Mouse (Mus musculus): ENCODE results near the gene Lmf1. TPM values are rescaled to one million over a fixed set of nuclear protein-coding genes. Genes with fewer than 3 reads are reported as not detected.

Gene Lmf1
- polyA plus RNA-seq, 1 experiment from 2014 or later, result 13.4 TPM

DNA sequence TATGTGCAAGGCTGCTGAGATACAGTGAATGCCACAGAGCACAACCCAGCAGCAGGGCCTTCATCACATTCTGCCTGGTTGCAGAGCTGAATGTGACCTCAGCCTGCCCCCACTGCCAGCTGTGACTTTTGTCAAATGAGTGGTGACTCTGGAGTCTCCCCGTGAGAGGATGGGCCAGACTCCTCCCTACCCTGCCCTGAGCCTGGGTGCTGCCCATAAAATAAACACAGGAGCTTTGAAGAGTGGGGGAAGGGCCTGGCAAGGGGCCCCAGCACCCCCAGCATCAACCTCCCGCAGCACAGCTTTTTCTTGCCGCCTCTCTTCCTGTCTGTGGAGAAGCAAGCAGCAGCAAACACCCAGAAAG, 77.9 kb downstream of the Lmf1 start:
- H3K79me2 ChIP-seq (ENCODE audit: inconsistent target), result no peaks in the 10 kb centered on the region
- no peak overlapping the region for H3K27ac ChIP-seq
- no peak overlapping the region for H3K4me3 ChIP-seq (ENCODE audit: inconsistent target)
- 85% methylated on average over 3 of the region's 3 CpGs for WGBS (ENCODE audit: missing documents)
- no peaks in the 10 kb centered on the region for H3K36me3 ChIP-seq (ENCODE audit: inconsistent target)

DNA sequence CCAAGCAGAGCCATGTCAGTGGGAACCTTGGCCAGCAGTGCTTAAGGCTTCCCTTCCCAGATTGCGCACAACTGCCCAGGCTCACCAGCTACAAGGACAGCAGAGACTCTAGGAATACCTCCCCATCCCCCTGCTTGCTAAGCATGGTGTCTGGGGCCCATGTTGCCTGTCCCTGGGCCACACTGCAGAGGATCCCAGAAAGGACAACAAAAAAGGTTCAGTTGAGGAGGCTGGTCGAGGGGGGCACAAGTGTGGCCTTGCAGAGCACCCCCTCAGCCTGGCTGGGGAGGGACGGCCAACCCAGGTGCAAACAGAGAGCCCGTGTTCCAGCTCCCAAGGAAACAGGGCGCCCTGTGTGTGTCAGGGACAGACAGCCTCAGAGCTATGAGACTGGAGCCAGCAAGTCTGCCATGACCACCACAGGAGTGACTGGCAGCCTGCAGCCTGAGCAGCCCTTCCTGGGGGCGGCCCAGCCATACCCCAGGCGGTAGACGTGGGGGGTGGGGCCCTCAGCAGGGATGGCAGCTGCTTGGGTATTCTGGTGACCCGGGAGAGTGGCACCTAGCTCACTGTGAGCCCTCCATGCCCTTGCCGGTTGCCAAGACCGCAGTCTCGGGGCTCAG, 84.4 kb downstream of the Lmf1 start:
- 65% methylated on average over 12 of the region's 12 CpGs for WGBS (ENCODE audit: missing documents)
- no peaks in the 10 kb centered on the region for H3K36me3 ChIP-seq (ENCODE audit: inconsistent target)
- H3K4me3 ChIP-seq (ENCODE audit: inconsistent target), result no peak overlapping the region
- H3K79me2 ChIP-seq (ENCODE audit: inconsistent target), result no peaks in the 10 kb centered on the region
- no peak overlapping the region for H3K27ac ChIP-seq

DNA sequence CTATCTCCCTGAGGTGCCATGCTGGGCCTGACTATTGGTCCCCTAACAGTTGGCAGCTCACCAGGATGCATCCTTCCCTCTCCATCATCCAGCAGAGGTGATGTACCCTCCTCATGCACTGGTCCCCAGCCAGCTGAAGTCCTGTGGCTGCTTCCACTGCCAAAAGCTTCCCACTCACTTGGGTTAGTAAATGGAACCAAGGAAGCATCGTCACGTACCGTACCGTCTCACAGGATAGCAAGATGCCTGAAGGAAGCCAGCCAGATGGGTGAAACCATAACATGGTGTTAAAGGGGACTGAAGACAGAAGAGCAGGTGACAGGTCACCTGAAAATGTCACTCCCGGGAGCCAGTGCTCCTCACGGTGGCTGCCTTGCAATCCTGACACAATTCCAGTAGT, 86.6 kb downstream of the Lmf1 start:
- 90% methylated on average over 6 of the region's 6 CpGs for WGBS (ENCODE audit: missing documents)
- no peaks in the 10 kb centered on the region for H3K79me2 ChIP-seq (ENCODE audit: inconsistent target)
- no peaks in the 10 kb centered on the region for H3K36me3 ChIP-seq (ENCODE audit: inconsistent target)
- H3K27ac ChIP-seq, result no peak overlapping the region
- no peak overlapping the region for H3K4me3 ChIP-seq (ENCODE audit: inconsistent target)

GRCm38 (mm10) chr17:25665891-25666290, 87.0 kb downstream of the Lmf1 start:
- H3K27ac ChIP-seq, result no peak overlapping the region
- H3K79me2 ChIP-seq (ENCODE audit: inconsistent target), result no peaks in the 10 kb centered on the region
- no peaks in the 10 kb centered on the region for H3K36me3 ChIP-seq (ENCODE audit: inconsistent target)
- no peak overlapping the region for H3K4me3 ChIP-seq (ENCODE audit: inconsistent target)
- WGBS (ENCODE audit: missing documents), result 68% methylated on average over 8 of the region's 8 CpGs

DNA sequence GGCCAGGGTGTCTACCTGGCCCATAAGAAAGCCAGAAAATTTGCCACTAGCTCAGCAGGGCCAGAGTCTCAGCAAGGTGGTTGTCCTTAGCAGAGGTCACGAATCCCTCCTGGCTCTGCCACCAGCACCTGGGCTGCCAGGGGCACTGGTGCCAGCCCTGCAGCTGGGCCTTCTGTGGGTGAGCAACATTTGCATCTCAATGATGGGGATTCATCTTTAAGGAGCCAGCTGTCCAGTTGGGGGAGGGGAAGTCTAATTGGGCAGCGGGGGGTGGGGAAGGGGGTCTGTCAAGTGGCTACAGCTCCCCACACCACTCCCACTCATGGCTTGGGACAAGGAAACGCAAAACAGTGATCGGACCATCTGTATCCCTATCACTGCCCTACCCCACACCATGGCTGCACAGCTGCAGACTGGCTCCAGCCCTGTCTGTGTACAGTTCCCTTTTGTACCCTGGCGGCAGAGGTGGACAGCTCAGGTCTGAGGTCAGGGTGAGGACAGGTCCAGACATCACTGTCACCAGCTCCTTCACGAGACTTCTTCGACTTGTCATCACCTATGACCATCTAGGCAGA, 89.7 kb downstream of the Lmf1 start:
- Histone ChIP-seq H3K27ac (no peak overlapping the region), H3K36me3 (ENCODE audit: inconsistent target) (no peaks in the 10 kb centered on the region), H3K79me2 (ENCODE audit: inconsistent target) (no peaks in the 10 kb centered on the region), H3K4me3 (ENCODE audit: inconsistent target) (no peak overlapping the region)
- WGBS (ENCODE audit: missing documents), result 84% methylated on average over 7 of the region's 7 CpGs

DNA sequence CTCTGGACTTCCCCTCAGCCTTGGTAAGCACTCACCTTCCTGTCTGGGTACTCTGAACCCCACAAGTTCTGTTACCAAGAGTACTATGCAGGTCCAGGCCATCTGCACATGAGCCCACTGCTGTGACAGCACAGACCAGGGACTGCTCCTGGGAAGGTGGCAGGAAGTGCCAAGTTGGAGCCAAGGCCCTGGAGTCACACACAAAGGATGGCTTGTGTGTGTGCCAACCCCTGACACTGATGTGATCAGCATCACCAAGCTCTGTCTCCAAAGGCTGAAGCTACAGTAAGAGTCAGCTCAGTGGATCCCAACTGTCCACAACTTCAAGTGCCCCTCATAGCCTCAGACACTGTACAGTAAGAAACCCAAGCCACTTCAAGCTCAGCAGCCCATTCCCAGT, 94.1 kb downstream of the Lmf1 start:
- Histone ChIP-seq H3K79me2 (ENCODE audit: inconsistent target) (no peaks in the 10 kb centered on the region), H3K4me3 (ENCODE audit: inconsistent target) (no peak overlapping the region), H3K36me3 (ENCODE audit: inconsistent target) (no peaks in the 10 kb centered on the region), H3K27ac (no peak overlapping the region)

DNA sequence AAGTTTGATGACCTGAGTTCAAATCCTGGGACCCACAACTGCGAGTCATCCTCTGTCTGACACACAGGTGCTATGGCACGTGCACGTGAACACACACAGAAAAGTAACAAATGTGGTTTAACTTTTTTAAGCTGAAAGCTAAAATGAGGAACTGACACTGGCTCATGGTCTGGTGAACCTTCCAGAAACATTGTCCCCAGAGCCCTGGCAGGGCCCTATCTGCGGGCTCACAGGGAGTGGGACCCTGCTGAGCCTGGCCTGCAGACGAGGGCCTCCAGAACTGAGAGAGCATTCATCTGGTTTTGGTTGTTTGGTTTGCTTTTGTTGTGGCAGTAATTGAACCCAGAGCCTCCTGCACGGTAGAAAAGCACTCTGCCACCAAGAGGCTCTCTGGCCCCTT, 99.1 kb downstream of the Lmf1 start:
- no peaks in the 10 kb centered on the region for H3K79me2 ChIP-seq (ENCODE audit: inconsistent target)
- no peak overlapping the region for H3K4me3 ChIP-seq (ENCODE audit: inconsistent target)
- no peak overlapping the region for H3K27ac ChIP-seq
- H3K36me3 ChIP-seq (ENCODE audit: inconsistent target), result no peaks in the 10 kb centered on the region
- 14% methylated on average over 6 of the region's 6 CpGs for WGBS (ENCODE audit: missing documents)

DNA sequence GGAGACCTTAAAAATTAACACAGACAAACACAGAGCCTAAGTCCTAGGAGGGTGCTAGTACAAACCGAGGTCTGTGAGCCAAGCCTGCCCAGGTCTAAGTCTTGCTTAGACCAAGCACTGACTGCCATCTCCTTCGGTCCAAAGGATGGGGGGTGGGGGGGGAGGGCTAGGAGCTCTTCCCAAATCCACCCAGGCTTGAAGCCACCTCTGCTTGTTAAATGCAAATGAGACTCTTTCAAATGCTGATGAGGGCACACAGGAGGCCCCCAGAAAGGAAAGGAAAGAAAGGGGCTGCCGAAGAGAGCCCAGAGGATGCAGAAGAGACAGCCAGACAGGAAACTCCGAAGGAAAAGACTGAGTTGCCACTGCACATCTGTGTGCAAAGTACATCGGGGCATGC, 100.9 kb downstream of the Lmf1 start:
- H3K36me3 ChIP-seq (ENCODE audit: inconsistent target), result no peaks in the 10 kb centered on the region
- no peak overlapping the region for H3K27ac ChIP-seq
- WGBS (ENCODE audit: missing documents), result 28% methylated on average over 5 of the region's 5 CpGs
- H3K79me2 ChIP-seq (ENCODE audit: inconsistent target), result no peaks in the 10 kb centered on the region
- no peak overlapping the region for H3K4me3 ChIP-seq (ENCODE audit: inconsistent target)

DNA sequence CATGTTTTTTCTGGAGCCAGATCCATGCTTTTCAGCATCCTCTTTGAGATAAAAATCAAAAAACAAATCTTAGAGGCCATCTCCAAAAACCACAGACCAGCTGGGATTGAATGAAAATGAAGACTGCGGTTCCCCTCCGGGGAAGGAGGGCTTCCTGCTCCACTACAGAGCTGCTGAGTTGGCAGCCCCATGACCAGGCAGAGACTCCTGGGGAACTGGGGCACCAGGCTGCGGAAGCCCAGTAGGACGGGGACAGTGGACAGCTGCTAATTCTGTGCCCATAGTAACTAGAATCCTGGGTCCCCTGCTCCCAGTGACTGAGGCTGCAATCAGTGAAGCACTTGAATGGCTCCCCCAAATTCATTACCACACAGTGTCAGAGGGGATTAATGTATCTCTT, 102.8 kb downstream of the Lmf1 start:
- Histone ChIP-seq H3K36me3 (ENCODE audit: inconsistent target) (no peaks in the 10 kb centered on the region), H3K27ac (no peak overlapping the region), H3K79me2 (ENCODE audit: inconsistent target) (no peaks in the 10 kb centered on the region), H3K4me3 (ENCODE audit: inconsistent target) (no peak overlapping the region)
- 60% methylated on average over 4 of the region's 4 CpGs for WGBS (ENCODE audit: missing documents)

- Histone ChIP-seq H3K36me3 (ENCODE audit: inconsistent target) (no peaks in the 10 kb centered on the region), H3K79me2 (ENCODE audit: inconsistent target) (no peaks in the 10 kb centered on the region), H3K27ac (no peak overlapping the region), H3K4me3 (ENCODE audit: inconsistent target) (no peak overlapping the region)
- 36% methylated on average over 7 of the region's 7 CpGs for WGBS (ENCODE audit: missing documents)
Measured at GRCm38 (mm10) chr17:25686323-25686722, 107.4 kb downstream of the Lmf1 start.

DNA sequence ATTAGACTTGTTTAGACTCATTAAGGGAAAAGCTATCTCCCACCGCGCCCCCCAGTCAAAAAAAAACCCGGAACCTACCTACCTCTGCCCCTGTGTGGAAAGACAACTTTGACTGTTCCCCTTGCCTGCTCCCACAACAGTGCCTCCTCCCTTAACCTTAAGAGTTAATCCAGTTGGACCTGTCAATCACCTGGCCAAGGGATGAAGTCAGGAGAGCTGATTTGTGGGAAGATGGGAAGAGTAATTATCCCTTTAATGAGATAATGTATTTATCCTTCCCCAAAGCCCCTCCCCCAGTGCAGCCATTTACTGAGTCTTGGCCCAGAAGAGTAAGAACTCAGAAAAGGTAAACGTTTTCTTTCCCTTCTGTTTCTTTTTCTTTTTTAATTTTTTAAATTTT, 110.0 kb downstream of the Lmf1 start:
- 90% methylated on average over 4 of the region's 4 CpGs for WGBS (ENCODE audit: missing documents)
- no peaks in the 10 kb centered on the region for H3K36me3 ChIP-seq (ENCODE audit: inconsistent target)
- no peaks in the 10 kb centered on the region for H3K79me2 ChIP-seq (ENCODE audit: inconsistent target)
- no peak overlapping the region for H3K27ac ChIP-seq
- H3K4me3 ChIP-seq (ENCODE audit: inconsistent target), result no peak overlapping the region

GRCm38 (mm10) chr17:25696263-25696662, 117.4 kb downstream of the Lmf1 start:
- H3K27ac ChIP-seq, result no peak overlapping the region
- H3K36me3 ChIP-seq (ENCODE audit: inconsistent target), result no peaks in the 10 kb centered on the region
- no peaks in the 10 kb centered on the region for H3K79me2 ChIP-seq (ENCODE audit: inconsistent target)
- WGBS (ENCODE audit: missing documents), result 25% methylated on average over 1 of the region's 1 CpGs
- no peak overlapping the region for H3K4me3 ChIP-seq (ENCODE audit: inconsistent target)

DNA sequence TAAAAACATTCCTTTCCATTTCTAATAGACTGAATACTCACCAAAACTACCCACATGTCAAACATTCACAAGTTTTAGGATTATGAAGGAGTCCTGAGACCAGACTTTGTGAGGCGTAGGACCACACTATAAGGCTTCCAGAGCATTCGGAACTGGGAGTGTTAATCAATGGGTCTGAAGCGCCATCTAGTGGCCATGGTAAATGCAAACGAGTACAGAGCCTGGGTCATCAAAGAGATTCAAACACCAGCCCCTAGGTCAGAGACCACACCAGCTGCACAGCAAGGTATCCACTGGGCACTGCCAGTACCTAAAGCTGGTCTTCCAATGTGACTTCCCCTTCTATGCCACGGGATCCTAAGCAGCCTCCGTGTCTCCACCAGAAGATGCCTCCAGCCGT, 119.6 kb downstream of the Lmf1 start:
- Histone ChIP-seq H3K36me3 (ENCODE audit: inconsistent target) (no peaks in the 10 kb centered on the region), H3K4me3 (ENCODE audit: inconsistent target) (no peak overlapping the region), H3K27ac (no peak overlapping the region), H3K79me2 (ENCODE audit: inconsistent target) (no peaks in the 10 kb centered on the region)
- 14% methylated on average over 7 of the region's 7 CpGs for WGBS (ENCODE audit: missing documents)

DNA sequence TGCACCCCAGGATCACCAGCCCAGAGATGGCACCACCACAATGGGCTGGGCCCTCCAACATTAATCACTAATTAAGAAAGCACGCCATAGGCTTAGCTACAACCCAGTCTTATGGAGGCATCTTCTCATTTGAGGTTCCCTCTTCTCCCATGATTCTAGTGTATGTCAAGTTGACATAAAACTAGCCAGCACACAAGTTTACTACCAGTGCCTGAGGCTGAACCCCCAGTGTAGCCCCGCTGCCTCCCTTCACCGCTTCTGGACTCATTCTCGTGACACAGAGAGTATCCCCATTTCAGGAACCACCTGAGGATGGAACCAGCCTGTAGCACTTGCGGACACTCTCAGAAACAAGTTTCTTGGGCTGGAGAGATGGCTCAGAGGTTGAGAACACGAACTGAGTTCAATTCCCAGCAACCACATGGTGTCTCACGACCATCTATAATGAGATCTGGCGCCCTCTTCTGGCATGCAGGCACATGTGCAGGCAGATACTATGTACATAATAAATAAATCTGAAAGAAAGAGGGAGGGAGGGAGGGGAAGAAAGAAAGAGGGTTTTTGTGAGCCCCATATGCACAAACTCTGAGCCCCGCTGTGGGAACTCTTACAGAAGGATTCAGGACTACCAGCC, 122.1 kb downstream of the Lmf1 start:
- Histone ChIP-seq H3K36me3 (ENCODE audit: inconsistent target) (no peaks in the 10 kb centered on the region), H3K4me3 (ENCODE audit: inconsistent target) (no peak overlapping the region), H3K79me2 (ENCODE audit: inconsistent target) (no peaks in the 10 kb centered on the region), H3K27ac (no peak overlapping the region)
- 58% methylated on average over 9 of the region's 9 CpGs for WGBS (ENCODE audit: missing documents)

- H3K4me3 ChIP-seq (ENCODE audit: inconsistent target), result no peak overlapping the region
- WGBS (ENCODE audit: missing documents), result 92% methylated on average over 2 of the region's 2 CpGs
- no peaks in the 10 kb centered on the region for H3K36me3 ChIP-seq (ENCODE audit: inconsistent target)
- no peak overlapping the region for H3K27ac ChIP-seq
- no peaks in the 10 kb centered on the region for H3K79me2 ChIP-seq (ENCODE audit: inconsistent target)
Measured at GRCm38 (mm10) chr17:25709994-25710393, 131.1 kb downstream of the Lmf1 start.

DNA sequence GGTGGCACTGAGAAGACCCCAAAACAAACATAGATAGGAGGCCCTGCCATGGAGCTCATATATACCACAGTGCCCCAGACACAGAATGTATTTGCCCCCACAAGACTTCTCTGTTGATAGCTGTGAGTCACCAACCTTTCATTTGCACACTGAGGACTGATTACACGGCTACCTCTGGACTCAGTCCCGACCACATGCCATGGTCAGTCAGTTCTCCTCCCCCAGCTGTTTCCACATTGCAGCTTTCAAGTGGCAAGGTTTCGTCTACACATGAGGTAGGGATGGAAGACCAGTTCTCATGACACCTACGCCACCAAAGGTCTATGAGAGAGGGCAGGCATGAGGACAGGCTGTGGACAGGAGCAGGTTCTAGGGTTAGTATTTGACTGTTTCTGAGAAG, 132.3 kb downstream of the Lmf1 start:
- no peak overlapping the region for H3K4me3 ChIP-seq (ENCODE audit: inconsistent target)
- no peaks in the 10 kb centered on the region for H3K36me3 ChIP-seq (ENCODE audit: inconsistent target)
- no peak overlapping the region for H3K27ac ChIP-seq
- 78% methylated on average over 4 of the region's 4 CpGs for WGBS (ENCODE audit: missing documents)
- H3K79me2 ChIP-seq (ENCODE audit: inconsistent target), result no peaks in the 10 kb centered on the region
